Mouse (Mus musculus) forebrain, embryonic 12.5 days (tissue): Measurements from ENCODE around the gene Magi1. TPM values are rescaled to one million over a fixed set of nuclear protein-coding genes. Genes with fewer than 3 reads are reported as not detected.

Experiments used
- ATAC-seq: fragments of 200-750 bp; cut with Nextera tagmentation; 2 replicates; pipeline ENCODE4 v1.8.0; 2017; ENCODE audit warnings: moderate TSS enrichment; ENCODE audit not compliant: low FRiP score
- H3K27ac ChIP-seq: fragments of 300-500 bp; sonication (generic); 2 replicates; pipeline ENCODE4 v1.5.1; 2016; ENCODE audit warnings: mild to moderate bottlenecking
- H3K27me3 ChIP-seq: fragments of 300-500 bp; sonication (generic); 2 replicates; pipeline ENCODE4 v1.6.1; 2016; ENCODE audit warnings: mild to moderate bottlenecking
- H3K36me3 ChIP-seq: fragments of 300-500 bp; sonication (generic); replicated peaks from 2 replicates; pipeline ENCODE4 v1.6.1; 2016; ENCODE audit warnings: mild to moderate bottlenecking
- H3K4me1 ChIP-seq: fragments of 300-500 bp; sonication (generic); 2 replicates; pipeline ENCODE4 v1.6.1; 2016
- H3K4me2 ChIP-seq: fragments of 300-500 bp; sonication (generic); 2 replicates; pipeline ENCODE4 v1.6.1; 2016; ENCODE audit warnings: mild to moderate bottlenecking, moderate library complexity
- H3K4me3 ChIP-seq: fragments of 300-500 bp; sonication (generic); replicated peaks from 2 replicates; pipeline ENCODE4 v1.5.1; 2016; ENCODE audit warnings: mild to moderate bottlenecking
- H3K9ac ChIP-seq: fragments of 300-500 bp; sonication (generic); 2 replicates; pipeline ENCODE4 v1.6.1; 2016; ENCODE audit warnings: mild to moderate bottlenecking
- H3K9me3 ChIP-seq: fragments of 300-500 bp; sonication (generic); 2 replicates; pipeline ENCODE4 v1.6.1; 2016
- WGBS: fragments of 180-500 bp; shearing (Covaris S2); methylation state at CpG from one replicate; pipeline ENCODE4 v1.1.7; 2016; 5-methylcytosine and 5-hydroxymethylcytosine counted together
- polyA plus RNA-seq: library from polyadenylated mRNA; unstranded; fragments of >200 nt; fragmentation: Nextera tagmentation; extraction: Ambion mirVana; gene quantifications from 2 replicates; pipeline ENCODE4 v1.2.1, GENCODE M21; 2016

Gene Magi1
- polyA plus RNA-seq, 1 experiment from 2014 or later: 45.5 TPM

- no peaks in the 10 kb centered on the region for H3K36me3 ChIP-seq
- 74% methylated on average over 2 of the region's 2 CpGs for WGBS
- H3K9ac ChIP-seq: no peak overlapping the region
- ATAC-seq: no peak
- H3K4me3 ChIP-seq: no peak overlapping the region
- no peaks in the 10 kb centered on the region for H3K9me3 ChIP-seq
- H3K27me3 ChIP-seq: no peaks in the 10 kb centered on the region
- no peak overlapping the region for H3K4me2 ChIP-seq
- peaks cover 21% of the 10 kb centered on the region for H3K4me1 ChIP-seq
- no peak overlapping the region for H3K27ac ChIP-seq
Observed at GRCm38 (mm10) chr6:93874376-93874775, 409.3 kb downstream of the Magi1 start.

GRCm38 (mm10) chr6:93873536-93873935 is 410.2 kb downstream of the Magi1 start:
- H3K27me3 ChIP-seq: no peaks in the 10 kb centered on the region
- no peak overlapping the region for H3K9ac ChIP-seq
- H3K4me1 ChIP-seq: peaks cover 21% of the 10 kb centered on the region
- ATAC-seq: no peak
- H3K27ac ChIP-seq: no peak overlapping the region
- H3K9me3 ChIP-seq: no peaks in the 10 kb centered on the region
- H3K36me3 ChIP-seq: no peaks in the 10 kb centered on the region
- H3K4me2 ChIP-seq: no peak overlapping the region
- no peak overlapping the region for H3K4me3 ChIP-seq
- 42% methylated on average over 1 of the region's 1 CpGs for WGBS

- H3K4me3 ChIP-seq: no peak overlapping the region
- H3K27ac ChIP-seq: no peak overlapping the region
- no peaks in the 10 kb centered on the region for H3K9me3 ChIP-seq
- no peaks in the 10 kb centered on the region; the same call in none of the 2 replicates for H3K36me3 ChIP-seq
- WGBS: 81% methylated on average over 4 of the region's 4 CpGs
- H3K4me1 ChIP-seq: peaks cover 11% of the 10 kb centered on the region
- no peak overlapping the region for H3K4me2 ChIP-seq
- ATAC-seq: no peak
- no peak overlapping the region for H3K9ac ChIP-seq
- H3K27me3 ChIP-seq: no peaks in the 10 kb centered on the region
Observed at GRCm38 (mm10) chr6:93871516-93871915, 412.2 kb downstream of the Magi1 start.

GRCm38 (mm10) chr6:93870023-93870422 is 413.7 kb downstream of the Magi1 start:
- Histone ChIP-seq H3K27ac (no peak overlapping the region), H3K4me3 (no peak overlapping the region), H3K9me3 (no peaks in the 10 kb centered on the region), H3K4me1 (peaks cover 11% of the 10 kb centered on the region), H3K9ac (no peak overlapping the region), H3K27me3 (no peaks in the 10 kb centered on the region), H3K4me2 (no peak overlapping the region), H3K36me3 (no peaks in the 10 kb centered on the region; the same call in none of the 2 replicates)
- no peak for ATAC-seq
- 88% methylated on average over 5 of the region's 5 CpGs for WGBS

- Histone ChIP-seq H3K4me1 (peaks cover 16% of the 10 kb centered on the region; the same call in 1 of the 2 replicates), H3K9ac (no peak overlapping the region), H3K36me3 (no peaks in the 10 kb centered on the region; the same call in 1 of the 2 replicates), H3K9me3 (no peaks in the 10 kb centered on the region), H3K27me3 (no peaks in the 10 kb centered on the region), H3K27ac (no peak overlapping the region), H3K4me3 (no peak overlapping the region), H3K4me2 (no peak overlapping the region)
- WGBS: 90% methylated on average over 5 of the region's 5 CpGs
- no peak for ATAC-seq
Observed at GRCm38 (mm10) chr6:93862263-93862662, 421.5 kb downstream of the Magi1 start.

- no peak for ATAC-seq
- peak overlapping the region; percentile 75 for H3K27ac ChIP-seq
- 9% methylated on average over 1 of the region's 1 CpGs for WGBS
- peaks cover 40% of the 10 kb centered on the region for H3K4me1 ChIP-seq
- H3K9me3 ChIP-seq: no peaks in the 10 kb centered on the region
- no peaks in the 10 kb centered on the region for H3K27me3 ChIP-seq
- no peaks in the 10 kb centered on the region; the same call in 1 of the 2 replicates for H3K36me3 ChIP-seq
- peak overlapping the region; percentile 29; the same call in 1 of the 2 replicates for H3K9ac ChIP-seq
- no peak overlapping the region for H3K4me2 ChIP-seq
- no peak overlapping the region for H3K4me3 ChIP-seq
Observed at GRCm38 (mm10) chr6:93856783-93857182, 426.9 kb downstream of the Magi1 start.

DNA sequence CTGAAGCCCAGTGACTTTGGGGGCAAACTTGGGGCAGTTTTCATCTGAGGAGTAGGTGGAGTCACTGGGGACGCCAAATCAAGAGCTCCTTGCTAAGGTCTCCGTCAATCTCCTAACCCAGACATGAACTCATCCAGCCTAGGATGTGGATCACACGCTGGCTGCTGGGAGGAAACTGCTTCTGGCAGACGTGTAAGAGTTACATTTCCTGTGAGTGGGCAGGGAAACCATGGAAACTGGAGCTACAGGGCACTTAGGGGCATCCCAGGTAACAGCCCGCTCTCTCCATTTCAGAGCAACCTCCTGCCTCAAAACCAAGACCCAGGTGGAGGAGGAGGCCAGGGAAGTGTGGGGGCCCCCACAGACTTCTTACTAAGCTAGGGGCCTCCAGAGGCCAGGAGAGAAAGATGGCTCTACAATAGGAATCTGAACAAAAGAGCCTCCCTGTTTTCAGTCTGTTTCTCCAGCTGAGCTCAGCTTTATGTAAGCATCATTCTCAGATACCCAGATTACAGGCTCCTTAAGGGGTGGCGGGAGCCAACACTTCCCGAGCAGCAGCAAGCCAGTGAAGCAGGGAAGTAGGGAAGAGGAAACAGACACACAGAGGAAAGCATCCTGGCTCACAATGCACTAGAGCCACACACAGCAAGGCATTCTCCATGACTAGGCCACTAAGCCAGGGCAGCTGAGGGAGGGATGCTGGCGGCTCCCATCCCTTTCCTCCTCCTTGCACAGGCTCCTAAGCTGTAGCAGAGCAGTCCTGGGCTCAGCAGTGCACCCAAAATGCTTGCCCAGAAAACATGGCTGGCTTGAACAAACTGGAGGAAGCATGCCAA is 427.7 kb downstream of the Magi1 start:
- H3K4me1 ChIP-seq: peaks cover 44% of the 10 kb centered on the region
- H3K9ac ChIP-seq: peak overlapping the region; percentile 29; the same call in 1 of the 2 replicates
- WGBS: 43% methylated on average over 8 of the region's 8 CpGs
- ATAC-seq: 0 out of 2 replicates have a peak, but pooled peaks have one; percentile 47
- peak overlapping the region; percentile 75 for H3K27ac ChIP-seq
- H3K9me3 ChIP-seq: no peaks in the 10 kb centered on the region
- H3K4me2 ChIP-seq: no peak overlapping the region
- no peaks in the 10 kb centered on the region; the same call in 1 of the 2 replicates for H3K36me3 ChIP-seq
- H3K4me3 ChIP-seq: no peak overlapping the region
- no peaks in the 10 kb centered on the region for H3K27me3 ChIP-seq

DNA sequence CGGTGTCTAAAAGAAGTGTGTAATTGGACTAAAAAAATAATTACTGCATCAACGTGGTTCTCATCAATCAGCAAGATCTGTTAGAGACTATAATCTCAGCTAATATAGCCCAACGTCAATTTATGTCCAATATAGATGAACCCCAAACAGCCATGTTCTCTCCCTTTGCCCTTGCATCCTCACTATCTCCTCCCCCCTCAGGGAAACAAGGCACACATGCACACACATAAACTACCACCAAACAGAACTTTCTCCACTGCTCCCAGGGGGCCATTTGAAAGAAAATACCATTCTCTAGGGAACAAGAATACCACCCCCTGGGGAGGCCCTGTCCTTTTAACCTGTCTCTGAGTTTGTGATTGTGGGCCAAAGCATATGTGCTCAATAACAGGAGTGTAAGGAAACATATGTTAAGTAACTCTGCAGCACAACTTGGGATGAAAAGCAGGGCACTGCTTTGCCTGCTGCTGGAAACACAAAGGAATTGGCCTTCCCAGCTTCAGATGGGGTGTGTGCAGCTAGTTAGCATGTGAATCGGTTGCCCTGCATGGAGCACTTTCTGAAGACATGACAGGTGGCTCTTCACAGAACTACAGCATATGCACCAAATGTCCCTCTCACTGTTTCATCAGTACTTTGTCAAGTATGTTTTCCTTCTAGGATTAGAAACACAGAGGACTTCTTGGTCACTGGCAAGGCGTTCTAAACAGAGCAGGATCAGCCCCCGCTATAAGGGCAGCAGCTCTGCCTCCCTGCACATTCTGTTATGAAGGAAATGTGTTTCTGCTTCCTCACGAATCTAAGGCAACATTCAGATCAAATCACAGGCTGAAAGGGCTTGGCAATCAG is 434.6 kb downstream of the Magi1 start:
- WGBS: 23% methylated on average over 7 of the region's 7 CpGs
- Histone ChIP-seq H3K9me3 (no peaks in the 10 kb centered on the region), H3K4me2 (peak overlapping the region; percentile 5; the same call in 1 of the 2 replicates), H3K27ac (peak overlapping the region; percentile 89), H3K4me1 (peaks cover 61% of the 10 kb centered on the region), H3K36me3 (no peaks in the 10 kb centered on the region; the same call in 1 of the 2 replicates), H3K27me3 (no peaks in the 10 kb centered on the region), H3K9ac (peak overlapping the region; percentile 25; the same call in 1 of the 2 replicates), H3K4me3 (no peak overlapping the region)
- ATAC-seq: peak; percentile 84

GRCm38 (mm10) chr6:93845498-93845897 is 438.2 kb downstream of the Magi1 start:
- H3K4me1 ChIP-seq: peaks cover 45% of the 10 kb centered on the region
- no peaks in the 10 kb centered on the region for H3K9me3 ChIP-seq
- no peak overlapping the region for H3K4me3 ChIP-seq
- ATAC-seq: no peak
- no peak overlapping the region for H3K9ac ChIP-seq
- H3K27ac ChIP-seq: no peak overlapping the region
- 66% methylated on average over 3 of the region's 3 CpGs for WGBS
- no peaks in the 10 kb centered on the region for H3K36me3 ChIP-seq
- no peak overlapping the region for H3K4me2 ChIP-seq
- no peaks in the 10 kb centered on the region for H3K27me3 ChIP-seq

- peaks cover 41% of the 10 kb centered on the region for H3K4me1 ChIP-seq
Observed at GRCm38 (mm10) chr6:93845080-93845479, 438.6 kb downstream of the Magi1 start.

GRCm38 (mm10) chr6:93844576-93844975 is 439.1 kb downstream of the Magi1 start:
- Histone ChIP-seq H3K9me3 (no peaks in the 10 kb centered on the region), H3K4me2 (no peak overlapping the region), H3K9ac (no peak overlapping the region), H3K4me3 (no peak overlapping the region), H3K27ac (0 out of 2 replicates have a peak overlapping the region, but pooled peaks have one; percentile 27), H3K27me3 (no peaks in the 10 kb centered on the region), H3K4me1 (peaks cover 41% of the 10 kb centered on the region), H3K36me3 (no peaks in the 10 kb centered on the region)
- ATAC-seq: no peak
- WGBS: 62% methylated on average over 5 of the region's 5 CpGs

More at GRCm38 (mm10) chr6:93845080-93845479, 438.6 kb downstream of the Magi1 start:
- no peaks in the 10 kb centered on the region for H3K27me3 ChIP-seq
- no peak overlapping the region for H3K4me2 ChIP-seq
- H3K36me3 ChIP-seq: no peaks in the 10 kb centered on the region
- no peak for ATAC-seq
- WGBS: 75% methylated on average over 5 of the region's 5 CpGs
- H3K4me3 ChIP-seq: no peak overlapping the region
- no peaks in the 10 kb centered on the region for H3K9me3 ChIP-seq
- H3K9ac ChIP-seq: no peak overlapping the region
- H3K27ac ChIP-seq: peak overlapping the region; percentile 31; the same call in 1 of the 2 replicates

GRCm38 (mm10) chr6:93838398-93838797 is 445.3 kb downstream of the Magi1 start:
- 79% methylated on average over 4 of the region's 4 CpGs for WGBS
- Histone ChIP-seq H3K4me1 (peaks cover 17% of the 10 kb centered on the region; the same call in 1 of the 2 replicates), H3K36me3 (no peaks in the 10 kb centered on the region), H3K4me2 (no peak overlapping the region), H3K9me3 (no peaks in the 10 kb centered on the region), H3K27ac (no peak overlapping the region), H3K27me3 (no peaks in the 10 kb centered on the region), H3K9ac (no peak overlapping the region), H3K4me3 (no peak overlapping the region)
- no peak for ATAC-seq
